Mouse (Mus musculus): ENCODE data around the gene Prkca. TPM values are rescaled to one million over a fixed set of nuclear protein-coding genes. Genes with fewer than 3 reads are reported as not detected.

Prkca gene
- polyA plus RNA-seq, 1 experiment from 2014 or later: 6.5 TPM

GRCm38 (mm10) chr11:108244241-108244640 lies 99.5 kb downstream of the Prkca start:
- Histone ChIP-seq H3K27me3 (ENCODE audit: control insufficient read depth, insufficient read depth, low read depth, low read length) (no peaks in the 10 kb centered on the region), H3K4me1 (ENCODE audit: control insufficient read depth, insufficient read depth, low read length) (peaks cover 5% of the 10 kb centered on the region; the same call in 1 of the 2 replicates), H3K4me2 (ENCODE audit: low read length) (no peak overlapping the region), H3K36me3 (ENCODE audit: control insufficient read depth, insufficient read depth, low read length) (no peaks in the 10 kb centered on the region), H3K9me3 (replicated peaks; ENCODE audit: control insufficient read depth, low read length, poor library complexity, severe bottlenecking) (no peaks in the 10 kb centered on the region), H3K27ac (ENCODE audit: low read length) (no peak overlapping the region), H3K4me3 (ENCODE audit: low read depth, low read length) (no peak overlapping the region), H3K9ac (ENCODE audit: low read depth, low read length) (no peak overlapping the region)
- ATAC-seq: no peak
- WGBS: 86% methylated on average over 2 of the region's 2 CpGs

- no peaks in the 10 kb centered on the region for H3K36me3 ChIP-seq (ENCODE audit: control insufficient read depth, insufficient read depth, low read length)
- no peak overlapping the region for H3K9ac ChIP-seq (ENCODE audit: low read depth, low read length)
- 32% methylated on average over 2 of the region's 2 CpGs for WGBS
- no peak overlapping the region for H3K4me2 ChIP-seq (ENCODE audit: low read length)
- no peak for ATAC-seq
- H3K4me3 ChIP-seq (ENCODE audit: low read depth, low read length): no peak overlapping the region
- H3K4me1 ChIP-seq (ENCODE audit: control insufficient read depth, insufficient read depth, low read length): peaks cover 5% of the 10 kb centered on the region
- H3K27ac ChIP-seq (ENCODE audit: low read length): no peak overlapping the region
- no peaks in the 10 kb centered on the region for H3K27me3 ChIP-seq (ENCODE audit: control insufficient read depth, insufficient read depth, low read depth, low read length)
- no peaks in the 10 kb centered on the region for H3K9me3 ChIP-seq (replicated peaks; ENCODE audit: control insufficient read depth, low read length, poor library complexity, severe bottlenecking)
Measured at GRCm38 (mm10) chr11:108243633-108244032, 100.1 kb downstream of the Prkca start.

GRCm38 (mm10) chr11:108240924-108241498 lies 102.7 kb downstream of the Prkca start:
- no peak for ATAC-seq

GRCm38 (mm10) chr11:108239173-108239572 lies 104.6 kb downstream of the Prkca start:
- ATAC-seq: no peak
- H3K27ac ChIP-seq (ENCODE audit: low read length): no peak overlapping the region
- no peaks in the 10 kb centered on the region for H3K9me3 ChIP-seq (replicated peaks; ENCODE audit: control insufficient read depth, low read length, poor library complexity, severe bottlenecking)
- no peak overlapping the region for H3K4me2 ChIP-seq (ENCODE audit: low read length)
- no peak overlapping the region for H3K4me3 ChIP-seq (ENCODE audit: low read depth, low read length)
- no peaks in the 10 kb centered on the region for H3K27me3 ChIP-seq (ENCODE audit: control insufficient read depth, insufficient read depth, low read depth, low read length)
- no peaks in the 10 kb centered on the region for H3K36me3 ChIP-seq (ENCODE audit: control insufficient read depth, insufficient read depth, low read length)
- no peak overlapping the region for H3K9ac ChIP-seq (ENCODE audit: low read depth, low read length)
- WGBS: 87% methylated on average over 4 of the region's 4 CpGs
- H3K4me1 ChIP-seq (ENCODE audit: control insufficient read depth, insufficient read depth, low read length): peaks cover 18% of the 10 kb centered on the region

More at GRCm38 (mm10) chr11:108240924-108241498, 102.7 kb downstream of the Prkca start:
- H3K4me3 ChIP-seq (ENCODE audit: low read depth, low read length): no peak overlapping the region
- H3K27ac ChIP-seq (ENCODE audit: low read length): no peak overlapping the region
- H3K9me3 ChIP-seq (replicated peaks; ENCODE audit: control insufficient read depth, low read length, poor library complexity, severe bottlenecking): no peaks in the 10 kb centered on the region
- H3K9ac ChIP-seq (ENCODE audit: low read depth, low read length): no peak overlapping the region
- H3K4me1 ChIP-seq (ENCODE audit: control insufficient read depth, insufficient read depth, low read length): peaks cover 18% of the 10 kb centered on the region
- H3K27me3 ChIP-seq (ENCODE audit: control insufficient read depth, insufficient read depth, low read depth, low read length): no peaks in the 10 kb centered on the region
- 76% methylated on average over 11 of the region's 11 CpGs for WGBS
- H3K4me2 ChIP-seq (ENCODE audit: low read length): no peak overlapping the region
- no peaks in the 10 kb centered on the region for H3K36me3 ChIP-seq (ENCODE audit: control insufficient read depth, insufficient read depth, low read length)

- WGBS: 49% methylated on average over 10 of the region's 10 CpGs
- Histone ChIP-seq H3K4me3 (ENCODE audit: low read depth, low read length) (no peak overlapping the region), H3K27me3 (ENCODE audit: control insufficient read depth, insufficient read depth, low read depth, low read length) (no peaks in the 10 kb centered on the region), H3K4me2 (ENCODE audit: low read length) (no peak overlapping the region), H3K36me3 (ENCODE audit: control insufficient read depth, insufficient read depth, low read length) (no peaks in the 10 kb centered on the region), H3K9ac (ENCODE audit: low read depth, low read length) (no peak overlapping the region), H3K9me3 (replicated peaks; ENCODE audit: control insufficient read depth, low read length, poor library complexity, severe bottlenecking) (no peaks in the 10 kb centered on the region), H3K27ac (ENCODE audit: low read length) (no peak overlapping the region), H3K4me1 (ENCODE audit: control insufficient read depth, insufficient read depth, low read length) (peaks cover 13% of the 10 kb centered on the region)
- no peak for ATAC-seq
Measured at GRCm38 (mm10) chr11:108236754-108237428, 106.8 kb downstream of the Prkca start.

- Histone ChIP-seq H3K36me3 (ENCODE audit: control insufficient read depth, insufficient read depth, low read length) (no peaks in the 10 kb centered on the region), H3K4me1 (ENCODE audit: control insufficient read depth, insufficient read depth, low read length) (peaks cover 13% of the 10 kb centered on the region), H3K9ac (ENCODE audit: low read depth, low read length) (no peak overlapping the region), H3K27ac (ENCODE audit: low read length) (no peak overlapping the region), H3K27me3 (ENCODE audit: control insufficient read depth, insufficient read depth, low read depth, low read length) (no peaks in the 10 kb centered on the region), H3K9me3 (replicated peaks; ENCODE audit: control insufficient read depth, low read length, poor library complexity, severe bottlenecking) (no peaks in the 10 kb centered on the region), H3K4me3 (ENCODE audit: low read depth, low read length) (no peak overlapping the region), H3K4me2 (ENCODE audit: low read length) (no peak overlapping the region)
- no peak for ATAC-seq
- 0% methylated on average over 2 of the region's 2 CpGs for whole genome bisulfite sequencing
Measured at GRCm38 (mm10) chr11:108236195-108236594, 107.5 kb downstream of the Prkca start.

GRCm38 (mm10) chr11:108235081-108235703 lies 108.5 kb downstream of the Prkca start:
- H3K9me3 ChIP-seq (replicated peaks; ENCODE audit: control insufficient read depth, low read length, poor library complexity, severe bottlenecking): no peaks in the 10 kb centered on the region
- no peak overlapping the region for H3K4me3 ChIP-seq (ENCODE audit: low read depth, low read length)
- H3K27ac ChIP-seq (ENCODE audit: low read length): no peak overlapping the region
- ATAC-seq: no peak
- H3K9ac ChIP-seq (ENCODE audit: low read depth, low read length): no peak overlapping the region
- no peaks in the 10 kb centered on the region for H3K27me3 ChIP-seq (ENCODE audit: control insufficient read depth, insufficient read depth, low read depth, low read length)
- peaks cover 13% of the 10 kb centered on the region for H3K4me1 ChIP-seq (ENCODE audit: control insufficient read depth, insufficient read depth, low read length)
- no peaks in the 10 kb centered on the region for H3K36me3 ChIP-seq (ENCODE audit: control insufficient read depth, insufficient read depth, low read length)
- H3K4me2 ChIP-seq (ENCODE audit: low read length): no peak overlapping the region
- 85% methylated on average over 5 of the region's 5 CpGs for WGBS

- Histone ChIP-seq H3K36me3 (ENCODE audit: control insufficient read depth, insufficient read depth, low read length) (no peaks in the 10 kb centered on the region), H3K27me3 (ENCODE audit: control insufficient read depth, insufficient read depth, low read depth, low read length) (no peaks in the 10 kb centered on the region), H3K9me3 (replicated peaks; ENCODE audit: control insufficient read depth, low read length, poor library complexity, severe bottlenecking) (no peaks in the 10 kb centered on the region), H3K4me1 (ENCODE audit: control insufficient read depth, insufficient read depth, low read length) (peaks cover 9% of the 10 kb centered on the region), H3K4me3 (ENCODE audit: low read depth, low read length) (no peak overlapping the region), H3K27ac (ENCODE audit: low read length) (no peak overlapping the region), H3K9ac (ENCODE audit: low read depth, low read length) (no peak overlapping the region), H3K4me2 (ENCODE audit: low read length) (no peak overlapping the region)
- ATAC-seq: no peak
- WGBS: 59% methylated on average over 5 of the region's 5 CpGs
Measured at GRCm38 (mm10) chr11:108233015-108233414, 110.7 kb downstream of the Prkca start.

GRCm38 (mm10) chr11:108230101-108230500 lies 113.6 kb downstream of the Prkca start:
- H3K9me3 ChIP-seq (replicated peaks; ENCODE audit: control insufficient read depth, low read length, poor library complexity, severe bottlenecking): no peaks in the 10 kb centered on the region
- no peaks in the 10 kb centered on the region for H3K36me3 ChIP-seq (ENCODE audit: control insufficient read depth, insufficient read depth, low read length)
- H3K4me2 ChIP-seq (ENCODE audit: low read length): no peak overlapping the region
- H3K4me1 ChIP-seq (ENCODE audit: control insufficient read depth, insufficient read depth, low read length): no peaks in the 10 kb centered on the region
- no peak overlapping the region for H3K27ac ChIP-seq (ENCODE audit: low read length)
- no peak overlapping the region for H3K9ac ChIP-seq (ENCODE audit: low read depth, low read length)
- no peak overlapping the region for H3K4me3 ChIP-seq (ENCODE audit: low read depth, low read length)
- 92% methylated on average over 4 of the region's 4 CpGs for WGBS
- H3K27me3 ChIP-seq (ENCODE audit: control insufficient read depth, insufficient read depth, low read depth, low read length): no peaks in the 10 kb centered on the region
- ATAC-seq: no peak

Measured in midbrain, embryonic 16.5 days (tissue).